Mouse (Mus musculus) forebrain, embryonic 12.5 days (tissue): ENCODE measurements around the gene Stk24. TPM values are rescaled to one million over a fixed set of nuclear protein-coding genes. Genes with fewer than 3 reads are reported as not detected.

Source experiments
- ATAC-seq: fragments of 200-750 bp; cut with Nextera tagmentation; 2 replicates; pipeline ENCODE4 v1.8.0; 2017; ENCODE audit warnings: moderate TSS enrichment; ENCODE audit not compliant: low FRiP score
- H3K27ac ChIP-seq: fragments of 300-500 bp; sonication (generic); 2 replicates; pipeline ENCODE4 v1.5.1; 2016; ENCODE audit warnings: mild to moderate bottlenecking
- H3K27me3 ChIP-seq: fragments of 300-500 bp; sonication (generic); 2 replicates; pipeline ENCODE4 v1.6.1; 2016; ENCODE audit warnings: mild to moderate bottlenecking
- H3K36me3 ChIP-seq: fragments of 300-500 bp; sonication (generic); replicated peaks from 2 replicates; pipeline ENCODE4 v1.6.1; 2016; ENCODE audit warnings: mild to moderate bottlenecking
- H3K4me1 ChIP-seq: fragments of 300-500 bp; sonication (generic); 2 replicates; pipeline ENCODE4 v1.6.1; 2016
- H3K4me2 ChIP-seq: fragments of 300-500 bp; sonication (generic); 2 replicates; pipeline ENCODE4 v1.6.1; 2016; ENCODE audit warnings: mild to moderate bottlenecking, moderate library complexity
- H3K4me3 ChIP-seq: fragments of 300-500 bp; sonication (generic); replicated peaks from 2 replicates; pipeline ENCODE4 v1.5.1; 2016; ENCODE audit warnings: mild to moderate bottlenecking
- H3K9ac ChIP-seq: fragments of 300-500 bp; sonication (generic); 2 replicates; pipeline ENCODE4 v1.6.1; 2016; ENCODE audit warnings: mild to moderate bottlenecking
- H3K9me3 ChIP-seq: fragments of 300-500 bp; sonication (generic); 2 replicates; pipeline ENCODE4 v1.6.1; 2016
- WGBS: fragments of 180-500 bp; shearing (Covaris S2); methylation state at CpG from one replicate; pipeline ENCODE4 v1.1.7; 2016; 5-methylcytosine and 5-hydroxymethylcytosine counted together
- polyA plus RNA-seq: library from polyadenylated mRNA; unstranded; fragments of >200 nt; fragmentation: Nextera tagmentation; extraction: Ambion mirVana; gene quantifications from 2 replicates; pipeline ENCODE4 v1.2.1, GENCODE M21; 2016

Gene Stk24
- polyA plus RNA-seq, 1 experiment from 2014 or later: 41.3 TPM

- no peaks in the 10 kb centered on the region for H3K36me3 ChIP-seq
- no peaks in the 10 kb centered on the region for H3K27me3 ChIP-seq
- H3K4me1 ChIP-seq: peaks cover 19% of the 10 kb centered on the region
- H3K27ac ChIP-seq: no peak overlapping the region; the same call in 1 of the 2 replicates
- no peak for ATAC-seq
- WGBS: 80% methylated on average over 5 of the region's 5 CpGs
- no peak overlapping the region for H3K9ac ChIP-seq
- H3K4me2 ChIP-seq: no peak overlapping the region
- H3K4me3 ChIP-seq: no peak overlapping the region
- no peaks in the 10 kb centered on the region for H3K9me3 ChIP-seq
Observed at GRCm38 (mm10) chr14:121344928-121345327, 34.9 kb downstream of the Stk24 start.

GRCm38 (mm10) chr14:121342885-121343284, 36.9 kb downstream of the Stk24 start:
- ATAC-seq: no peak
- Histone ChIP-seq H3K27me3 (no peaks in the 10 kb centered on the region), H3K4me1 (peaks cover 11% of the 10 kb centered on the region), H3K4me3 (no peak overlapping the region), H3K9me3 (no peaks in the 10 kb centered on the region), H3K27ac (no peak overlapping the region), H3K9ac (no peak overlapping the region), H3K36me3 (0 out of 2 replicates have a peak, but pooled peaks cover under 1% of the 10 kb centered on the region), H3K4me2 (no peak overlapping the region)
- WGBS: 92% methylated on average over 3 of the region's 3 CpGs

- Histone ChIP-seq H3K9ac (no peak overlapping the region), H3K9me3 (no peaks in the 10 kb centered on the region), H3K4me2 (no peak overlapping the region), H3K4me1 (peaks cover 6% of the 10 kb centered on the region), H3K4me3 (no peak overlapping the region), H3K36me3 (peaks cover 23% of the 10 kb centered on the region), H3K27ac (no peak overlapping the region), H3K27me3 (no peaks in the 10 kb centered on the region)
- 81% methylated on average over 8 of the region's 8 CpGs for WGBS
- no peak for ATAC-seq
Observed at GRCm38 (mm10) chr14:121339951-121340401, 39.8 kb downstream of the Stk24 start.

- no peak overlapping the region for H3K4me3 ChIP-seq
- no peak for ATAC-seq
- H3K9ac ChIP-seq: no peak overlapping the region
- peaks cover 6% of the 10 kb centered on the region for H3K4me1 ChIP-seq
- peaks cover 23% of the 10 kb centered on the region for H3K36me3 ChIP-seq
- H3K27ac ChIP-seq: no peak overlapping the region
- H3K4me2 ChIP-seq: no peak overlapping the region
- 77% methylated on average over 18 of the region's 18 CpGs for WGBS
- H3K27me3 ChIP-seq: no peaks in the 10 kb centered on the region
- H3K9me3 ChIP-seq: no peaks in the 10 kb centered on the region
Observed at GRCm38 (mm10) chr14:121338819-121339573, 40.8 kb downstream of the Stk24 start.

- WGBS: 87% methylated on average over 3 of the region's 3 CpGs
- Histone ChIP-seq H3K4me3 (no peak overlapping the region), H3K4me2 (no peak overlapping the region), H3K27me3 (no peaks in the 10 kb centered on the region), H3K27ac (no peak overlapping the region), H3K9ac (no peak overlapping the region), H3K4me1 (peaks cover 2% of the 10 kb centered on the region; the same call in 1 of the 2 replicates), H3K36me3 (peaks cover under 1% of the 10 kb centered on the region; the same call in 1 of the 2 replicates), H3K9me3 (no peaks in the 10 kb centered on the region)
- no peak for ATAC-seq
Observed at GRCm38 (mm10) chr14:121330090-121330408, 49.8 kb downstream of the Stk24 start.

GRCm38 (mm10) chr14:121329401-121330089, 50.3 kb downstream of the Stk24 start:
- WGBS: 72% methylated on average over 5 of the region's 5 CpGs
- no peak overlapping the region for H3K9ac ChIP-seq

GRCm38 (mm10) chr14:121328878-121329277, 50.9 kb downstream of the Stk24 start:
- Histone ChIP-seq H3K9me3 (no peaks in the 10 kb centered on the region), H3K4me1 (peaks cover 2% of the 10 kb centered on the region; the same call in 1 of the 2 replicates), H3K27me3 (no peaks in the 10 kb centered on the region), H3K4me2 (no peak overlapping the region), H3K4me3 (no peak overlapping the region), H3K9ac (no peak overlapping the region), H3K27ac (no peak overlapping the region), H3K36me3 (no peaks in the 10 kb centered on the region)
- 86% methylated on average over 5 of the region's 5 CpGs for WGBS
- ATAC-seq: no peak

More at GRCm38 (mm10) chr14:121329401-121330089, 50.3 kb downstream of the Stk24 start:
- Histone ChIP-seq H3K27me3 (no peaks in the 10 kb centered on the region), H3K36me3 (no peaks in the 10 kb centered on the region; the same call in 1 of the 2 replicates), H3K4me2 (no peak overlapping the region), H3K9me3 (no peaks in the 10 kb centered on the region), H3K27ac (no peak overlapping the region), H3K4me1 (peaks cover 2% of the 10 kb centered on the region; the same call in 1 of the 2 replicates), H3K4me3 (no peak overlapping the region)
- ATAC-seq: no peak

GRCm38 (mm10) chr14:121326432-121326831, 53.4 kb downstream of the Stk24 start:
- no peaks in the 10 kb centered on the region for H3K27me3 ChIP-seq
- no peak overlapping the region for H3K4me2 ChIP-seq
- H3K36me3 ChIP-seq: peaks cover 4% of the 10 kb centered on the region; the same call in 1 of the 2 replicates
- H3K4me3 ChIP-seq: no peak overlapping the region
- H3K27ac ChIP-seq: no peak overlapping the region
- H3K4me1 ChIP-seq: peaks cover 2% of the 10 kb centered on the region; the same call in 1 of the 2 replicates
- no peak for ATAC-seq
- WGBS: 86% methylated on average over 2 of the region's 2 CpGs
- no peak overlapping the region for H3K9ac ChIP-seq
- H3K9me3 ChIP-seq: no peaks in the 10 kb centered on the region

GRCm38 (mm10) chr14:121324521-121325330, 55.1 kb downstream of the Stk24 start:
- Histone ChIP-seq H3K4me1 (peaks cover 2% of the 10 kb centered on the region; the same call in 1 of the 2 replicates), H3K4me3 (no peak overlapping the region), H3K27me3 (no peaks in the 10 kb centered on the region), H3K9me3 (no peaks in the 10 kb centered on the region), H3K27ac (no peak overlapping the region), H3K36me3 (peaks cover 4% of the 10 kb centered on the region; the same call in 1 of the 2 replicates), H3K4me2 (no peak overlapping the region), H3K9ac (no peak overlapping the region)
- ATAC-seq: no peak
- 91% methylated on average over 17 of the region's 17 CpGs for WGBS

- ATAC-seq: no peak
- WGBS: 93% methylated on average over 7 of the region's 7 CpGs
- H3K27me3 ChIP-seq: no peaks in the 10 kb centered on the region
- H3K9me3 ChIP-seq: no peaks in the 10 kb centered on the region
- peaks cover 4% of the 10 kb centered on the region; the same call in 1 of the 2 replicates for H3K36me3 ChIP-seq
- H3K4me3 ChIP-seq: no peak overlapping the region
- no peak overlapping the region for H3K9ac ChIP-seq
- no peak overlapping the region for H3K27ac ChIP-seq
- H3K4me1 ChIP-seq: peaks cover 5% of the 10 kb centered on the region; the same call in 1 of the 2 replicates
- H3K4me2 ChIP-seq: no peak overlapping the region
Observed at GRCm38 (mm10) chr14:121322641-121323040, 57.2 kb downstream of the Stk24 start.

GRCm38 (mm10) chr14:121322150-121322549, 57.7 kb downstream of the Stk24 start:
- Histone ChIP-seq H3K4me2 (no peak overlapping the region), H3K9ac (no peak overlapping the region), H3K9me3 (no peaks in the 10 kb centered on the region), H3K27ac (no peak overlapping the region), H3K4me3 (no peak overlapping the region), H3K4me1 (peaks cover 9% of the 10 kb centered on the region), H3K27me3 (no peaks in the 10 kb centered on the region), H3K36me3 (peaks cover 4% of the 10 kb centered on the region; the same call in 1 of the 2 replicates)
- 90% methylated on average over 5 of the region's 5 CpGs for WGBS
- ATAC-seq: no peak

GRCm38 (mm10) chr14:121318382-121318781, 61.4 kb downstream of the Stk24 start:
- no peaks in the 10 kb centered on the region for H3K27me3 ChIP-seq
- WGBS: 88% methylated on average over 5 of the region's 5 CpGs
- no peak for ATAC-seq

More at GRCm38 (mm10) chr14:121318382-121318781, 61.4 kb downstream of the Stk24 start:
- H3K4me2 ChIP-seq: no peak overlapping the region
- H3K4me1 ChIP-seq: peaks cover 29% of the 10 kb centered on the region
- peaks cover 4% of the 10 kb centered on the region; the same call in 1 of the 2 replicates for H3K36me3 ChIP-seq
- no peak overlapping the region for H3K9ac ChIP-seq
- no peak overlapping the region for H3K27ac ChIP-seq
- no peaks in the 10 kb centered on the region for H3K9me3 ChIP-seq
- no peak overlapping the region for H3K4me3 ChIP-seq
